In genomic region chrX:104413995-104414394, GRCm38 (mm10) we compare ENCODE assay signal across 8 mouse cellular contexts. TPM values are rescaled to one million over a fixed set of nuclear protein-coding genes. Genes with fewer than 3 reads are reported as not detected.
A peak's percentile ranks its signal among the peaks of the same experiment; 100 is the strongest.
DNase-seq lines count a peak whose midpoint lies in the region; ATAC-seq and TF ChIP-seq lines count a peak whose summit lies in the region.

No protein-coding gene starts in this region.

- peak overlapping the region; percentile 53 for H3K4me2 ChIP-seq in embryonic facial prominence, embryonic 13.5 days
- peak overlapping the region; percentile 47 for H3K4me2 ChIP-seq in intestine, embryonic 14.5 days (ENCODE audit: low read length)
- peak overlapping the region; percentile 72 for H3K4me2 ChIP-seq in myocyte (ENCODE audit: low read depth)

- no peak for TF ChIP-seq POLR2A in myocyte (IDR thresholded peaks at IDR 0.05; ENCODE audit: insufficient read length, low read depth)

- no peak for ATAC-seq in embryonic facial prominence, embryonic 13.5 days (ENCODE audit: insufficient number of reproducible peaks, insufficient read depth, low FRiP score, low TSS enrichment, low read depth)
- ATAC-seq in intestine, embryonic 14.5 days (replicated peaks; ENCODE audit: low FRiP score, low TSS enrichment, low read depth) = no peak

- peak overlapping the region; percentile 28 for H3ac ChIP-seq in myocyte (ENCODE audit: control insufficient read depth, insufficient read length)

- WGBS in embryonic facial prominence, embryonic 13.5 days = 46% methylated on average over 7 of the region's 7 CpGs
- WGBS in intestine, embryonic 14.5 days = 48% methylated on average over 7 of the region's 7 CpGs

- H3K9me3 ChIP-seq in embryonic facial prominence, embryonic 13.5 days = no peaks in the 10 kb centered on the region
- H3K9me3 ChIP-seq in intestine, embryonic 14.5 days (ENCODE audit: control insufficient read depth, low read length) = no peaks in the 10 kb centered on the region

- H3K27ac ChIP-seq in left cerebral cortex, adult 2 months = peak overlapping the region; percentile 93
- H3K27ac ChIP-seq in embryonic facial prominence, embryonic 13.5 days = peak overlapping the region; percentile 95; the same call in 1 of the 2 replicates
- peak overlapping the region; percentile 91; the same call in 1 of the 2 replicates for H3K27ac ChIP-seq in intestine, embryonic 14.5 days (ENCODE audit: low read depth)

- peak overlapping the region; percentile 67 for H3K4me3 ChIP-seq in left cerebral cortex, adult 2 months
- peak overlapping the region; percentile 60 for H3K4me3 ChIP-seq in embryonic facial prominence, embryonic 13.5 days
- H3K4me3 ChIP-seq in intestine, embryonic 14.5 days (ENCODE audit: low read depth, low read length) = peak overlapping the region; percentile 59
- H3K4me3 ChIP-seq in myocyte = peak overlapping the region; percentile 60

- no peaks in the 10 kb centered on the region for H3K4me1 ChIP-seq in embryonic facial prominence, embryonic 13.5 days
- H3K4me1 ChIP-seq in intestine, embryonic 14.5 days (replicated peaks; ENCODE audit: control insufficient read depth, insufficient read depth, low read length) = no peaks in the 10 kb centered on the region

- H3K27me3 ChIP-seq in embryonic facial prominence, embryonic 13.5 days = peaks cover 36% of the 10 kb centered on the region
- H3K27me3 ChIP-seq in intestine, embryonic 14.5 days (replicated peaks; ENCODE audit: control insufficient read depth, insufficient read depth, low read length) = peaks cover 3% of the 10 kb centered on the region; the same call in 1 of the 2 replicates
- no peaks in the 10 kb centered on the region for H3K27me3 ChIP-seq in myocyte (ENCODE audit: control insufficient read depth, insufficient read depth, insufficient read length)

- H3K36me3 ChIP-seq in embryonic facial prominence, embryonic 13.5 days = no peaks in the 10 kb centered on the region
- no peaks in the 10 kb centered on the region for H3K36me3 ChIP-seq in intestine, embryonic 14.5 days (ENCODE audit: control insufficient read depth, insufficient read depth, low read length)
- no peaks in the 10 kb centered on the region for H3K36me3 ChIP-seq in myocyte (ENCODE audit: control insufficient read depth, insufficient read depth)

- DNase-seq in left cerebral cortex, adult 2 months (ENCODE audit: extremely low spot score in 1 of 2, low spot score in 2 of 2) = no peak
- DNase-seq in left cerebral cortex, postnatal 10 days (ENCODE audit: extremely low spot score in 1 of 2, low spot score in 2 of 2) = no peak
- no peak for DNase-seq in intestine, embryonic 14.5 days (ENCODE audit: low spot score)
- DNase-seq in urinary bladder, postnatal 25 days (ENCODE audit: low spot score) = no peak
- no peak for DNase-seq in left cerebral cortex, postnatal 25 days (ENCODE audit: low spot score in 2 of 2)
- DNase-seq in cerebellum, adult 9-10 months = no peak

- H3K79me2 ChIP-seq in myocyte (ENCODE audit: control insufficient read depth, insufficient read depth) = peaks cover 37% of the 10 kb centered on the region

- no peak for TF ChIP-seq CTCF in left cerebral cortex, adult 2 months (IDR thresholded peaks at IDR 0.05)

- peak overlapping the region; percentile 82; the same call in 1 of the 2 replicates for H3K9ac ChIP-seq in embryonic facial prominence, embryonic 13.5 days
- no peak overlapping the region for H3K9ac ChIP-seq in intestine, embryonic 14.5 days (ENCODE audit: low read length)

- intact Hi-C loops in left cerebral cortex, adult 2 months (cut with DNase I) = loop anchor here (1.0 to 2.0 kb wide), 2 partner anchors 69 to 213 kb away; partner anchors contain the start of genes Nexmif and Uprt
- intact Hi-C loops in left cerebral cortex, postnatal 10 days (cut with DNase I) = no loop called here
- intact Hi-C loops in left cerebral cortex, postnatal 25 days (cut with DNase I) = loop anchor here (10.0 kb wide), 1 partner anchor 209 kb away; the partner anchor contains the start of gene Nexmif

TF ChIP-seq in myocyte, 11 proteins besides CTCF, POLR2A, EP300 and RAD21:
- TF ChIP-seq SRF (IDR thresholded peaks at IDR 0.05; ENCODE audit: control insufficient read depth, insufficient read length, low read depth) (no peak), TCF12 (IDR thresholded peaks at IDR 0.05; ENCODE audit: insufficient read depth, poor library complexity, severe bottlenecking) (no peak), CEBPB (IDR thresholded peaks at IDR 0.05; ENCODE audit: insufficient read depth, poor library complexity, severe bottlenecking) (no peak), REST (IDR thresholded peaks at IDR 0.05; ENCODE audit: insufficient read depth, insufficient read length) (no peak), USF1 (IDR thresholded peaks at IDR 0.05; ENCODE audit: low read depth) (no peak), MYOD1 (IDR thresholded peaks at IDR 0.05; ENCODE audit: control insufficient read depth in 1 of 3, insufficient read length in 2 of 3, low read depth in 2 of 3) (no peak), POLR2AphosphoS2 (IDR thresholded peaks at IDR 0.05; ENCODE audit: insufficient read length, low read depth) (no peak), MAX (IDR thresholded peaks at IDR 0.05; ENCODE audit: low read depth) (no peak), E2F4 (IDR thresholded peaks at IDR 0.05; ENCODE audit: insufficient read depth) (no peak), TCF3 (IDR thresholded peaks at IDR 0.05; ENCODE audit: insufficient read length, low read depth) (no peak), MYOG (IDR thresholded peaks at IDR 0.05; ENCODE audit: control insufficient read depth in 1 of 3, insufficient read depth in 1 of 3, insufficient read length in 2 of 3, low read depth in 2 of 3) (no peak)

RNA-seq across cellular contexts. Expression of gene Abcb7, which starts 0.3 kb away (rescaled TPM):
- total RNA-seq in left cerebral cortex, adult 2 months (2021) = 10 to 100 TPM; 24.9 to 27.7 TPM
- 10 to 100 TPM; 17.9 to 18.4 TPM for total RNA-seq in left cerebral cortex, postnatal 10 days (2021)
- 7.1 and 7.2 TPM in 2 replicates for polyA plus RNA-seq in embryonic facial prominence, embryonic 13.5 days (2015; fragmentation: Nextera tagmentation; extraction: Ambion mirVana)
- polyA plus RNA-seq in intestine, embryonic 14.5 days (2014; fragmentation: Nextera tagmentation; extraction: Ambion mirVana) = 12.4 and 12.7 TPM in 2 replicates
- polyA plus RNA-seq in myocyte (2012; fragmentation: generic; extraction: Trizol) = 3.7 TPM
- total RNA-seq in left cerebral cortex, postnatal 25 days (2021) = 10 to 100 TPM; 26.3 to 28.1 TPM
